Mouse (Mus musculus) midbrain, embryonic 11.5 days (tissue): Measurements from ENCODE around the gene Msh2. TPM values are rescaled to one million over a fixed set of nuclear protein-coding genes. Genes with fewer than 3 reads are reported as not detected.

Experiments
- ATAC-seq: fragments of 200-750 bp; cut with Nextera tagmentation; 2 replicates; pipeline ENCODE4 v1.8.0; 2017; ENCODE audit warnings: moderate TSS enrichment, moderate library complexity; ENCODE audit not compliant: low FRiP score
- DNase-seq: peaks from one replicate; pipeline ENCODE4 v3.0.0; 2015; ENCODE audit warnings: low spot score; ENCODE audit errors: missing footprints
- H3K27ac ChIP-seq: fragments of 300-500 bp; sonication (generic); 2 replicates; pipeline ENCODE4 v1.5.1; 2014; ENCODE audit warnings: low read depth, low read length
- H3K27me3 ChIP-seq: fragments of 300-500 bp; sonication (generic); 2 replicates; pipeline ENCODE4 v1.6.1; 2014; ENCODE audit warnings: mild to moderate bottlenecking, low read length, moderate library complexity, mixed read lengths; ENCODE audit not compliant: control insufficient read depth, insufficient read depth
- H3K36me3 ChIP-seq: fragments of 300-500 bp; sonication (generic); 2 replicates; pipeline ENCODE4 v1.6.1; 2014; ENCODE audit warnings: mild to moderate bottlenecking, low read length, moderate library complexity, mixed read lengths; ENCODE audit not compliant: control insufficient read depth, insufficient read depth
- H3K4me1 ChIP-seq: fragments of 300-500 bp; sonication (generic); 2 replicates; pipeline ENCODE4 v1.6.1; 2014; ENCODE audit warnings: low read length; ENCODE audit not compliant: control insufficient read depth, insufficient read depth
- H3K4me2 ChIP-seq: fragments of 300-500 bp; sonication (generic); 2 replicates; pipeline ENCODE4 v1.6.1; 2014; ENCODE audit warnings: mild to moderate bottlenecking, moderate library complexity
- H3K4me3 ChIP-seq: fragments of 300-500 bp; sonication (generic); 2 replicates; pipeline ENCODE4 v1.5.1; 2014; ENCODE audit warnings: low read depth, low read length
- H3K9ac ChIP-seq: fragments of 300-500 bp; sonication (generic); 2 replicates; pipeline ENCODE4 v1.6.1; 2014; ENCODE audit warnings: low read length
- H3K9me3 ChIP-seq: fragments of 300-500 bp; sonication (generic); 2 replicates; pipeline ENCODE4 v1.6.1; 2016; ENCODE audit warnings: low read length; ENCODE audit not compliant: control insufficient read depth
- WGBS: fragments of 180-500 bp; shearing (Covaris S2); extraction: QIAGEN DNeasy Blood & Tissue Kit; methylation state at CpG from one replicate; pipeline ENCODE4 v1.1.7; 2014; 5-methylcytosine and 5-hydroxymethylcytosine counted together
- polyA plus RNA-seq: library from polyadenylated mRNA; unstranded; fragments of >200 nt; fragmentation: Nextera tagmentation; extraction: Ambion mirVana; gene quantifications from 2 replicates; pipeline ENCODE4 v1.2.1, GENCODE M21; 2014

Msh2 gene
- polyA plus RNA-seq, 1 experiment from 2014 or later, result 93.4 TPM

- 90% methylated on average over 11 of the region's 11 CpGs for WGBS
- Histone ChIP-seq H3K27ac (no peak overlapping the region), H3K4me3 (no peak overlapping the region), H3K4me2 (no peak overlapping the region), H3K9me3 (no peaks in the 10 kb centered on the region), H3K36me3 (peaks cover 8% of the 10 kb centered on the region; the same call in 1 of the 2 replicates), H3K9ac (no peak overlapping the region), H3K27me3 (no peaks in the 10 kb centered on the region), H3K4me1 (no peaks in the 10 kb centered on the region)
- DNase-seq (no peak), ATAC-seq (no peak)
Measured at GRCm38 (mm10) chr17:87695874-87696465, 23.8 kb downstream of the Msh2 start.

- DNase-seq (no peak), ATAC-seq (no peak)
- no peak overlapping the region for H3K4me2 ChIP-seq
- no peak overlapping the region for H3K9ac ChIP-seq
- H3K9me3 ChIP-seq, result no peaks in the 10 kb centered on the region
- no peaks in the 10 kb centered on the region for H3K4me1 ChIP-seq
- H3K27me3 ChIP-seq, result no peaks in the 10 kb centered on the region
- H3K27ac ChIP-seq, result no peak overlapping the region
- 78% methylated on average over 6 of the region's 6 CpGs for WGBS
- no peak overlapping the region for H3K4me3 ChIP-seq
- peaks cover 13% of the 10 kb centered on the region for H3K36me3 ChIP-seq
Measured at GRCm38 (mm10) chr17:87696814-87697213, 24.7 kb downstream of the Msh2 start.

GRCm38 (mm10) chr17:87698996-87699765 lies 27.1 kb downstream of the Msh2 start:
- H3K9me3 ChIP-seq, result no peaks in the 10 kb centered on the region
- H3K4me2 ChIP-seq, result no peak overlapping the region
- no peak overlapping the region for H3K4me3 ChIP-seq
- WGBS, result 87% methylated on average over 16 of the region's 16 CpGs
- H3K27ac ChIP-seq, result no peak overlapping the region
- peak; percentile 30; the same call in 1 of the 2 replicates for ATAC-seq
- no peaks in the 10 kb centered on the region for H3K4me1 ChIP-seq
- DNase-seq, result no peak
- H3K9ac ChIP-seq, result no peak overlapping the region
- no peaks in the 10 kb centered on the region for H3K27me3 ChIP-seq
- peaks cover 16% of the 10 kb centered on the region for H3K36me3 ChIP-seq

- ATAC-seq (0 out of 2 replicates have a peak, but pooled peaks have one; percentile 14), DNase-seq (no peak)
- peaks cover 16% of the 10 kb centered on the region for H3K36me3 ChIP-seq
- no peak overlapping the region for H3K4me2 ChIP-seq
- no peak overlapping the region for H3K27ac ChIP-seq
- H3K27me3 ChIP-seq, result no peaks in the 10 kb centered on the region
- 85% methylated on average over 8 of the region's 8 CpGs for WGBS
- no peak overlapping the region for H3K4me3 ChIP-seq
- no peak overlapping the region for H3K9ac ChIP-seq
- H3K9me3 ChIP-seq, result no peaks in the 10 kb centered on the region
- no peaks in the 10 kb centered on the region for H3K4me1 ChIP-seq
Measured at GRCm38 (mm10) chr17:87700101-87700500, 28.0 kb downstream of the Msh2 start.

- DNase-seq (no peak), ATAC-seq (no peak)
- H3K4me1 ChIP-seq, result no peaks in the 10 kb centered on the region
- 93% methylated on average over 7 of the region's 7 CpGs for WGBS
- no peak overlapping the region for H3K27ac ChIP-seq
- H3K9ac ChIP-seq, result no peak overlapping the region
- H3K27me3 ChIP-seq, result no peaks in the 10 kb centered on the region
- peaks cover 9% of the 10 kb centered on the region for H3K36me3 ChIP-seq
- no peaks in the 10 kb centered on the region for H3K9me3 ChIP-seq
- H3K4me3 ChIP-seq, result no peak overlapping the region
- H3K4me2 ChIP-seq, result no peak overlapping the region
Measured at GRCm38 (mm10) chr17:87724727-87725126, 52.6 kb downstream of the Msh2 start.

GRCm38 (mm10) chr17:87726489-87727356 lies 54.6 kb downstream of the Msh2 start:
- ATAC-seq, result no peak
- no peaks in the 10 kb centered on the region for H3K4me1 ChIP-seq
- no peak for DNase-seq
- no peak overlapping the region for H3K4me2 ChIP-seq
- no peak overlapping the region for H3K27ac ChIP-seq
- no peaks in the 10 kb centered on the region for H3K27me3 ChIP-seq
- WGBS, result 92% methylated on average over 12 of the region's 12 CpGs
- peaks cover 6% of the 10 kb centered on the region for H3K36me3 ChIP-seq
- H3K9me3 ChIP-seq, result no peaks in the 10 kb centered on the region
- no peak overlapping the region for H3K9ac ChIP-seq
- no peak overlapping the region for H3K4me3 ChIP-seq

- 81% methylated on average over 4 of the region's 4 CpGs for WGBS
Measured at GRCm38 (mm10) chr17:87731962-87732361, 59.8 kb downstream of the Msh2 start.

GRCm38 (mm10) chr17:87734471-87734870 lies 62.3 kb downstream of the Msh2 start:
- no peak overlapping the region for H3K4me3 ChIP-seq
- 94% methylated on average over 8 of the region's 8 CpGs for WGBS
- no peak overlapping the region for H3K4me2 ChIP-seq
- no peak overlapping the region for H3K9ac ChIP-seq
- no peaks in the 10 kb centered on the region for H3K9me3 ChIP-seq
- H3K4me1 ChIP-seq, result no peaks in the 10 kb centered on the region
- peak; percentile 51 for DNase-seq
- no peak overlapping the region for H3K27ac ChIP-seq
- ATAC-seq, result no peak
- H3K27me3 ChIP-seq, result no peaks in the 10 kb centered on the region
- no peaks in the 10 kb centered on the region for H3K36me3 ChIP-seq

More at GRCm38 (mm10) chr17:87731962-87732361, 59.8 kb downstream of the Msh2 start:
- Histone ChIP-seq H3K36me3 (no peaks in the 10 kb centered on the region), H3K4me3 (no peak overlapping the region), H3K27ac (no peak overlapping the region), H3K4me1 (no peaks in the 10 kb centered on the region), H3K27me3 (no peaks in the 10 kb centered on the region), H3K9ac (no peak overlapping the region), H3K9me3 (no peaks in the 10 kb centered on the region), H3K4me2 (no peak overlapping the region)
- DNase-seq (no peak), ATAC-seq (no peak)

- Histone ChIP-seq H3K4me1 (no peaks in the 10 kb centered on the region), H3K9ac (no peak overlapping the region), H3K9me3 (no peaks in the 10 kb centered on the region), H3K36me3 (no peaks in the 10 kb centered on the region), H3K27ac (no peak overlapping the region), H3K4me3 (no peak overlapping the region), H3K4me2 (no peak overlapping the region), H3K27me3 (no peaks in the 10 kb centered on the region)
- WGBS, result 85% methylated on average over 3 of the region's 3 CpGs
- DNase-seq (no peak), ATAC-seq (no peak)
Measured at GRCm38 (mm10) chr17:87737144-87737543, 65.0 kb downstream of the Msh2 start.
